Mouse (Mus musculus) kidney, embryonic 16.5 days (tissue): Measurements from ENCODE around the gene Stab1. TPM values are rescaled to one million over a fixed set of nuclear protein-coding genes. Genes with fewer than 3 reads are reported as not detected.

Experiments
- ATAC-seq: fragments of 200-750 bp; cut with Nextera tagmentation; 2 replicates; pipeline ENCODE4 v1.8.0; 2017; ENCODE audit warnings: moderate TSS enrichment; ENCODE audit not compliant: low FRiP score, low TSS enrichment
- H3K27ac ChIP-seq: fragments of 300-500 bp; sonication (generic); 2 replicates; pipeline ENCODE4 v1.5.1; 2014; ENCODE audit warnings: low read length
- H3K27me3 ChIP-seq: fragments of 300-500 bp; sonication (generic); 2 replicates; pipeline ENCODE4 v1.6.1; 2014; ENCODE audit warnings: low read length, control low read depth, mixed read lengths; ENCODE audit not compliant: insufficient read depth
- H3K36me3 ChIP-seq: fragments of 300-500 bp; sonication (generic); 2 replicates; pipeline ENCODE4 v1.6.1; 2014; ENCODE audit warnings: low read length, control low read depth, mixed read lengths; ENCODE audit not compliant: insufficient read depth
- H3K4me1 ChIP-seq: fragments of 300-500 bp; sonication (generic); 2 replicates; pipeline ENCODE4 v1.6.1; 2014; ENCODE audit warnings: low read length, control low read depth, mixed read lengths; ENCODE audit not compliant: insufficient read depth
- H3K4me2 ChIP-seq: fragments of 300-500 bp; sonication (generic); replicated peaks from 2 replicates; pipeline ENCODE4 v1.6.1; 2014; ENCODE audit warnings: low read depth, low read length
- H3K4me3 ChIP-seq: fragments of 300-500 bp; sonication (generic); 2 replicates; pipeline ENCODE4 v1.5.1; 2014; ENCODE audit warnings: mild to moderate bottlenecking, low read length
- H3K9ac ChIP-seq: fragments of 300-500 bp; sonication (generic); replicated peaks from 2 replicates; pipeline ENCODE4 v1.6.1; 2014; ENCODE audit warnings: low read length
- H3K9me3 ChIP-seq: fragments of 300-500 bp; sonication (generic); 2 replicates; pipeline ENCODE4 v1.6.1; 2016; ENCODE audit warnings: low read length, control low read depth
- WGBS: fragments of 180-500 bp; shearing (Covaris S2); extraction: QIAGEN DNeasy Blood & Tissue Kit; methylation state at CpG from one replicate; pipeline ENCODE4 v1.1.7; 2014; 5-methylcytosine and 5-hydroxymethylcytosine counted together
- polyA plus RNA-seq: library from polyadenylated mRNA; unstranded; fragments of >200 nt; fragmentation: Nextera tagmentation; extraction: Ambion mirVana; gene quantifications from 2 replicates; pipeline ENCODE4 v1.2.1, GENCODE M21; 2015

Gene Stab1
- 35.2 and 39.8 TPM in 2 replicates for polyA plus RNA-seq

DNA sequence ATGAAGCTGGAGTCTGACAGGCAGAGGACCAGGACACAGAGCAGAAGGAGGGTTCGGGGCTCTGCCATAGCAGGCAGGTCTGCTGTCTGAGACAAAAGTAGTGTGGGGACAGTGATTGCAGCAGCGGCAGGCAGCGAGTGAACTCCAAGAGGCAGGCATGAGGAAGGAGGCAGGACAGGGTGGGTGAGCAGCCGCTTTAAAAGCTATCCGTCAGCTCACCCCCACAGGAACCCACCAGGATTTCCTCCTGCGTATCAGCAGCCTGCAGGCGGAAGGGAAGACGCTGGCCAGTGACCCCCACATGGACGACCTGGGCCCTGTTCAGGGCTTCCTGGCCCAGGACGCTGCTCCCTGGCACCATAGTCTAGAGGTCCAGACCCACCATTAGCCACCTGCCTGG lies at the start of gene Stab1:
Gene Stab1 (minus strand): TSS at position 217 of the 400 bp plus-strand sequence.
- peak within 1 kb of the TSS; percentile 40; the same call in 1 of the 2 replicates for H3K9ac ChIP-seq
- WGBS, result 21% methylated on average over 10 of the region's 10 CpGs
- H3K9me3 ChIP-seq, result no peaks in the 10 kb centered on the region
- peaks cover 36% of the 10 kb centered on the region for H3K36me3 ChIP-seq
- peak within 1 kb of the TSS; percentile 44 for H3K4me2 ChIP-seq
- H3K4me3 ChIP-seq, result peak within 1 kb of the TSS; percentile 29
- no peak for ATAC-seq
- no peaks in the 10 kb centered on the region for H3K27me3 ChIP-seq
- H3K4me1 ChIP-seq, result peaks cover 21% of the 10 kb centered on the region
- H3K27ac ChIP-seq, result 0 out of 2 replicates have a peak within 1 kb of the TSS, but pooled peaks have one; percentile 19

DNA sequence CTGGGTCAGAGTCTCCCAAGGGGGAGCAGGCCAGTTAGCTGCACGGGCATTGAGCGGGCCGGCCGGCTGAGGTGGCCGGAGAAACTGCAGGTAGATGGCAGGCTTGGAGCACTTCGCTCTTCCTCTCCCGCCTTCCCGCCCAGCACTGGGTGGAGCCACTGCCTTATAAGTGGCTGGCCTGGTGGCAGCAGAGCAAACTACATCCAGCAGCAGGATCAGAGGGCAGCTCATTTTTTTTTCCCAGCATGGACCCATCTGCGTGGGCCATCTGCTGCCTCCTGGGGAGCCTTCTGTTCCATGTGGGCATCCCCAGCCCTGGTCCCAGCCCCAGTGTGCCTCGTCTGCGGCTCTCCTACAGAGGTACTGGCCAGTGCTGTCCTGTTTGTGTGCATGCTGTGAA lies 49.2 kb upstream of the Stab1 start, which contains the start of gene Sema3g:
Gene Sema3g (plus strand): TSS at position 195 of the 400 bp plus-strand sequence.
- peak within 1 kb of the TSS; percentile 56 for H3K9ac ChIP-seq
- H3K27ac ChIP-seq, result peak within 1 kb of the TSS; percentile 38; the same call in 1 of the 2 replicates
- no peaks in the 10 kb centered on the region for H3K27me3 ChIP-seq
- no peaks in the 10 kb centered on the region for H3K9me3 ChIP-seq
- H3K4me2 ChIP-seq, result peak within 1 kb of the TSS; percentile 40
- no peaks in the 10 kb centered on the region for H3K36me3 ChIP-seq
- peak within 1 kb of the TSS; percentile 29 for H3K4me3 ChIP-seq
- WGBS, result 8% methylated on average over 11 of the region's 11 CpGs
- ATAC-seq, result peak; percentile 87
- H3K4me1 ChIP-seq, result peaks cover 11% of the 10 kb centered on the region; the same call in 1 of the 2 replicates

DNA sequence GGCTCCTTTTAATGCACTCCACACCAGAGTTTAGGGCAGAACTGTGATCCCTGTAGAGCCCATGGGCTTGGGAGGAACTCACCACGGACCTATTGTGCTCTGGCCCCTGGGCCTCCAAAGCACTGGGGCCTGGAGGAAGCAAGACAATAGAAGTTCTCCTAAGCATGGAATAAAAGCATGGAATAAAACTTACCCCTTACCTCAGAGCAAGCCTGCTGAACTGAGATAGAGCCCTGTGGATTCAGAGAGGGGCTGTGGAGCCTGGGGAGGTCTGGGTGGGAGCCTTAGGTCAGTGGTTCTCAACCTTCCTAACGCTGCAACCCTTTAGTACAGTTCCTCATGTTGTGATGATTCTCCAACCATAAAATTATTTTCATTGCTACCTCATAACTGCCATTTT lies 48.4 kb upstream of the Stab1 start, which contains the start of gene Nisch:
Gene Nisch (minus strand): TSS at position 101 of the 400 bp plus-strand sequence.
- ATAC-seq, result no peak
- Histone ChIP-seq H3K4me2 (peak within 1 kb of the TSS; percentile 40), H3K9ac (peak within 1 kb of the TSS; percentile 56), H3K27ac (0 out of 2 replicates have a peak within 1 kb of the TSS, but pooled peaks have one; percentile 38), H3K36me3 (no peaks in the 10 kb centered on the region), H3K4me1 (peaks cover 11% of the 10 kb centered on the region; the same call in 1 of the 2 replicates), H3K4me3 (peak within 1 kb of the TSS; percentile 29), H3K27me3 (no peaks in the 10 kb centered on the region), H3K9me3 (no peaks in the 10 kb centered on the region)
- WGBS, result 67% methylated on average over 2 of the region's 2 CpGs

DNA sequence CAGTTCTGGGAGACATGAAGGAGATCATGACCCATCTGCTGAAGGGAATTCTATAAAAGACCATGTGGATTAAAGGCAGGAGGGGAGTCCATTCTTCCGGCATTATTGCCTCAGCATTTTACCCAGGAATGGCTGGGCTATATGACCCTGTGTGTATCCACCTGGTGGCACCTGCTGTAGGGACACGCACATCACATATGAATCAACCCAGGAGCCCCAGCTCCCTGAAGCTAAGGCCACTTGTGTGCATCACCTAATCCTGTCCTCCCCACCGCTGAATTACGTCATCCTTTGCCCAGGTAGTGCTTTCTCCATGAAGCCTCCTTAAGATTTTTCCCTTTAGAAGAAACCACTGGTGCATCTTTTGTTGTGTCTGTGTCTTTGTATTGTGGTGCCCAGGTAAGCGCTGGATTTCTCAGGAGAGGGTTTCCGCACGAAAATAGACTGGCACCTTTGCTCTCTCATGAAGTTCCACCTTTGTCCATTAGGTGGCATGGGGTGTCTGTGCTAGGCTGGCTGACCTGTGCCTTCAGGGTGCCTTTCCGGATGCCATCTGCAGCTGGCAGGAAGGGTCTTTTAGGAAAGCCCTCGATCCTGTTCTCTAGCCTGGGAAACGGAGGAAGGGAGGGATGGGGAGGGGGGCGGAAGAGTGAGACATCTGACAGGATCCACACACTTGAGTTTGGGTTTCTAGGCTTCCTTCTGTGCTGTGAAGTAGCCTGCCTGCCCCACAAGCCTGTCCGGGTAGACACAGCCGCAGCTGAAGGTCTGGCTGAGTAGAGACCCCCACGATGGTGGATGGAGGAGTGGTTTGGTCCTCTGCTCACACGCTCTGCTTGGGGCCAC lies 46.9 kb upstream of the Stab1 start:
- ATAC-seq, result peak; percentile 50; the same call in 1 of the 2 replicates
- Histone ChIP-seq H3K4me1 (peaks cover 11% of the 10 kb centered on the region; the same call in 1 of the 2 replicates), H3K4me3 (no peak overlapping the region), H3K27me3 (no peaks in the 10 kb centered on the region), H3K36me3 (no peaks in the 10 kb centered on the region), H3K9me3 (no peaks in the 10 kb centered on the region), H3K4me2 (no peak overlapping the region; the same call in 1 of the 2 replicates), H3K9ac (peak overlapping the region; percentile 37; the same call in 1 of the 2 replicates), H3K27ac (no peak overlapping the region)
- WGBS, result 30% methylated on average over 15 of the region's 15 CpGs

DNA sequence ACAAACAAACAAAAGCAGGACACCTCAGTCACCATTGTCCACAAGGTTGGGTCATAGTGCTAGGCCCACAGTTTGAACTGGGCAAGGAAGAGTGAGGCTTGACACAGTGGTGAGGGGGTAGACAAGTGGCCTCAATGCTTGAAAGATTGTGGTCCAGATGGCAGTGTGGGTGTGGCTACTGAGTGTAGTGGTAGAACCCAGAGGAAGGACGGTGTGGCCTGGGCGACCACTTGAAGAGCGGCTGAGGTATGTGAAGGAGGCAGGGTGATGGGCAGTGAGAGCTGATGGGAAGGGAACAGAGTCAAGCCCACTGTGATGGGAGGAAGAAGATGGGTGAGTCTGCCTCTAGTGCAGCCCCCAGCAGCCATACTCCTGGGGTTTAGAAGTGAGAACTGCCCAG lies 46.2 kb upstream of the Stab1 start:
- no peaks in the 10 kb centered on the region for H3K9me3 ChIP-seq
- H3K27ac ChIP-seq, result no peak overlapping the region
- ATAC-seq, result no peak
- no peak overlapping the region for H3K4me2 ChIP-seq
- peaks cover 11% of the 10 kb centered on the region; the same call in 1 of the 2 replicates for H3K4me1 ChIP-seq
- no peak overlapping the region for H3K4me3 ChIP-seq
- H3K9ac ChIP-seq, result no peak overlapping the region
- H3K36me3 ChIP-seq, result no peaks in the 10 kb centered on the region
- no peaks in the 10 kb centered on the region for H3K27me3 ChIP-seq
- WGBS, result 76% methylated on average over 3 of the region's 3 CpGs

DNA sequence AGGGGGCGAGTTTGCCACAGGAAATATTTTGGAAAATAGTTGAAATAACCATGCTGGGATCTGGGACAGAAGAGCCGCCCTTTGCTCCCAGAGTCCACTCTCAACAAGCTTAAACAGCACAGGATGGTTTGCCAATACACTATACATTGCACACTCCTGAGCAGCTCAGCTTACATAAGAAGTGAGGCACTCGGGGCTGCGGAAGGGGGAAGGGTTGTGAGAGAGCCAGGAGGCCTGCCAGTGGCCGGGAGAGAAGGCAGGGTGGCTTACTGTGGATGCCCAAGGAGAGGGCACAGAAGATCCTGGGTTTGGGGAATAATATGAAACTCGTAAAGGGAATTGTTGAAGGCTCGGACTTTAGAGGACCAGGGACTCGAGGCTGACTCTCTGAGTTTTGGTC lies 45.4 kb upstream of the Stab1 start:
- H3K9me3 ChIP-seq, result no peaks in the 10 kb centered on the region
- WGBS, result 67% methylated on average over 8 of the region's 8 CpGs
- H3K4me3 ChIP-seq, result no peak overlapping the region
- H3K36me3 ChIP-seq, result no peaks in the 10 kb centered on the region
- H3K4me1 ChIP-seq, result peaks cover 11% of the 10 kb centered on the region; the same call in 1 of the 2 replicates
- 0 out of 2 replicates have a peak overlapping the region, but pooled peaks have one; percentile 9 for H3K9ac ChIP-seq
- no peak overlapping the region for H3K4me2 ChIP-seq
- no peaks in the 10 kb centered on the region for H3K27me3 ChIP-seq
- H3K27ac ChIP-seq, result no peak overlapping the region
- no peak for ATAC-seq

DNA sequence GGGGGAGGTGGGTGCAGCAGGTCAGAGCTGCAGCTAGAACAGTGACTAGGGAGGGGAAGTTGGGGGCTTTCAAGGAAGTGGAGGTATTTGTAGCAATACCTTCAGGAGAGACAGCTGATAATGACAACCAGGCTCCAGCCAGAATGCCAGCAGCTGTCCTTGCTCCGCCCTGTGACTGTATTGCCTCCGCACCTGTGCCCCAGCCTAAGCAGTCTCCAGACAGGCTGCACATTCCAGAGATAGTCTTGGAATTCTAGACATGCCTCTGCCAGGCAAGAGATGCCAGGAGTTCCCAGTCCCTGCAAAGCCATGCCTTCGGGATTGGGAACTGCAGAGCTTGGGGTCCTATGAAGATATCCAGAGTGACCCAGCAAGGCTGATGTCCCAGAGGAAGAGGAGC lies 44.1 kb upstream of the Stab1 start:
- peaks cover 6% of the 10 kb centered on the region; the same call in 1 of the 2 replicates for H3K4me1 ChIP-seq
- H3K4me2 ChIP-seq, result no peak overlapping the region
- no peak overlapping the region for H3K9ac ChIP-seq
- H3K9me3 ChIP-seq, result no peaks in the 10 kb centered on the region
- no peaks in the 10 kb centered on the region for H3K36me3 ChIP-seq
- no peak overlapping the region for H3K27ac ChIP-seq
- no peak overlapping the region for H3K4me3 ChIP-seq
- H3K27me3 ChIP-seq, result no peaks in the 10 kb centered on the region
- ATAC-seq, result no peak
- 79% methylated on average over 3 of the region's 3 CpGs for WGBS

DNA sequence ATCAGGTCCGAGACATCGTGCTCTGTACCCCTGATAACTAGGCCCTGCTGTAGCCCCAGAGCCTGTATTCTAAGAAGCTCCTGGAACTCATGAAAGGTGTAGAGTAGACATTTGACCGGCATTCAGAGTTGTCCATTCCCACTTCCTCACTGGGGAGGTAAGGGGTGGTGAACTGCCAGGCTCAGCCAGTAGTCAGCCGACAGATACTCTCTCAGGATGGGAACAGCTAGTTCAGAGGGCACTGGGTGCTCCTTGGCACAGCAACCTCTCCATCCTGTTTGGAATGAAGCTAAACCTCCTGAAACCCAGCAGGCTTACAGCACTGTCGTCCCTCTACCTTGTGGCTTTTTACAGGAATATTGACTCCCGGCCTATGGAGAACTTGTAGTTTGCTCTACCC lies 43.4 kb upstream of the Stab1 start:
- H3K4me2 ChIP-seq, result no peak overlapping the region
- H3K9me3 ChIP-seq, result no peaks in the 10 kb centered on the region
- no peaks in the 10 kb centered on the region for H3K36me3 ChIP-seq
- no peak overlapping the region for H3K9ac ChIP-seq
- no peak overlapping the region for H3K4me3 ChIP-seq
- no peaks in the 10 kb centered on the region for H3K27me3 ChIP-seq
- H3K27ac ChIP-seq, result no peak overlapping the region
- peaks cover 8% of the 10 kb centered on the region for H3K4me1 ChIP-seq
- 87% methylated on average over 6 of the region's 6 CpGs for WGBS
- no peak for ATAC-seq

DNA sequence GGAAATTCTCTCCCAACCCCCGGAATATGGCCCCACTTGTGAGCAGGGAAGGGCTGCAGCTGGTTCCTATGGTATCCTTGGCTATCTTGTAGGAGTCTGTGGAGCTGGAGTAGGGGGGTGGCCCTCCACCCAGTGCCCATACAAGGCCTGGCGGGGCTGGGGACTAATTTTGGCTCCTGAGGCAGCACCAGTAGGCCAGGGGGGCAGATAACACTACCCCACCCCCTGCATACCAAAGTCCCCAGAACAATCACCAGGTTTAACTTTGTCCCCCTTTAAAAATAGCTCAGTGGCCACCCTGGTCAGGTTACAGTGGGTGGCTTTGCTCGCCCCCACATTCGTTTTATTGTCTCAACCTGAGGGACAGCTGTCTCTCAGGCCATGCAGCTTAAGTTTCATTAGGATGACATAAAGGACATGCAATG lies 40.7 kb upstream of the Stab1 start:
- WGBS, result 65% methylated on average over 4 of the region's 4 CpGs

More for the DNA sequence above, 40.7 kb upstream of the Stab1 start:
- H3K27me3 ChIP-seq, result no peaks in the 10 kb centered on the region
- H3K36me3 ChIP-seq, result peaks cover 4% of the 10 kb centered on the region
- no peak overlapping the region for H3K4me2 ChIP-seq
- H3K4me3 ChIP-seq, result no peak overlapping the region
- no peak overlapping the region for H3K9ac ChIP-seq
- H3K27ac ChIP-seq, result no peak overlapping the region
- H3K4me1 ChIP-seq, result peaks cover 17% of the 10 kb centered on the region
- H3K9me3 ChIP-seq, result no peaks in the 10 kb centered on the region
- no peak for ATAC-seq
